Mouse (Mus musculus): ENCODE results near the gene Adsl.

The Adsl gene

GRCm38 (mm10) chr15:80941468-80942040, 6.7 kb upstream of the Adsl start:
- no peak for DNase-seq (ENCODE audit: low spot score)

- DNase-seq (ENCODE audit: low spot score), result peak; percentile 41
These were observed 2.4 kb upstream of the Adsl start for GRCm38 (mm10) chr15:80945851-80946250.

DNA sequence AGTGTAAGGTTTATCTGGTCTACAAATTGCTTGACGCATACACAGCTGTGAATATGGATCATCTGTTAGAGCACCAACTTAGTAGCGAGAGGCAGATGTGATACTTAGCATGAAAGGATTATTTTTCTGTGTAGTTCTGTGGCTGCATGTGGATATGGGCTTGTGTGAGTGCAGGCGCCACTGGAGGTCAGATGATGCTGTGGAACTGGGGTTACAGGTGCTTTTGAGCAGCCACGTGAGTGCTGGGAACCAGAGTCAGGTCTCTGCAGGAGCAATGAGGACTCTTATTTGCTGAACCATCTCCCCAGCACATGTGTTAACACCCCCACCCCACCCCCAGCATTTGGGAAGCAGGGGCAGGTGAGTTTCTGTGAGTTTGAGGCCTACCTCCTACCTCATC, 1.1 kb downstream of the Adsl start:
- no peak for DNase-seq (ENCODE audit: low spot score)

- DNase-seq (ENCODE audit: low spot score), result no peak
These were observed 1.8 kb downstream of the Adsl start for GRCm38 (mm10) chr15:80950055-80950454.

DNA sequence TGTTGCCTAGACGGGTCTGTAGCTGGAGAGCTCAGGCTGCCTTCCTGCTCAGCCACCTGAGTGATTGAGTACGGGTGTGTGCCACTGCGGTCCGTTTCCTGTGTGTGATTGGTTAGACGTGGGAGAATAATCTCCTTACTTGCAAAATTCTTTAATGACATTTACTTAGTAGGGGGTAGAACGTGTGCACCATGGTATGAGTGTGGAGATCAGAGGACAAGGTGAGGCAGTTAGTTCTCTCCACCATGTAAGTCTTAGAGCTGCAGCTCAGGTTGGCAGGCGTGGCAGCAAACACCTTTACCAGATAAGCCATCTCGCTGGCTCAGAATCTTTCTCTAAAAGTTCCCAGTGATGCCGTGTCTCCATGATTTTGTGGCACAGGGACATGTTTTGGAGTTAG, 5.7 kb downstream of the Adsl start:
- no peak for DNase-seq (ENCODE audit: low spot score)

DNA sequence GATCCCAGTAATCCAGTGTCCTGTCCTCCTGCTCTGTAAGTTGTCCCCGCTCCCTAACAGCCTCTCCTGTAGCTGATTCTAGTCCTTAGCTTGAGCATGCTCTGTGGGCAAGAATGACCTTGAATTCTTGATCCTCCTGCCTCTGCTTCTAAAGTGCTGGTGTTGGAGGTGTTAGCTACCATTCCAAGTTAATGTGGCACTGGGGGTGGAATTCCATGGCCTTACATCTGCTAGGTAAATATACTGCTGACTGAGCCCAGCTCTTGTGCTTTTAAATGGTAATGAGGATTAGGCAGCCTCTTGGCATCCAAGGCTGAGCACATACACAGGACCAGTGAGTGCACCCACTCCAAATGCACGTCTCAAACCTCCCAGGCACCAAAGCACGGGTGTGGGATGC, 6.6 kb downstream of the Adsl start:
- DNase-seq (ENCODE audit: low spot score), result no peak

DNA sequence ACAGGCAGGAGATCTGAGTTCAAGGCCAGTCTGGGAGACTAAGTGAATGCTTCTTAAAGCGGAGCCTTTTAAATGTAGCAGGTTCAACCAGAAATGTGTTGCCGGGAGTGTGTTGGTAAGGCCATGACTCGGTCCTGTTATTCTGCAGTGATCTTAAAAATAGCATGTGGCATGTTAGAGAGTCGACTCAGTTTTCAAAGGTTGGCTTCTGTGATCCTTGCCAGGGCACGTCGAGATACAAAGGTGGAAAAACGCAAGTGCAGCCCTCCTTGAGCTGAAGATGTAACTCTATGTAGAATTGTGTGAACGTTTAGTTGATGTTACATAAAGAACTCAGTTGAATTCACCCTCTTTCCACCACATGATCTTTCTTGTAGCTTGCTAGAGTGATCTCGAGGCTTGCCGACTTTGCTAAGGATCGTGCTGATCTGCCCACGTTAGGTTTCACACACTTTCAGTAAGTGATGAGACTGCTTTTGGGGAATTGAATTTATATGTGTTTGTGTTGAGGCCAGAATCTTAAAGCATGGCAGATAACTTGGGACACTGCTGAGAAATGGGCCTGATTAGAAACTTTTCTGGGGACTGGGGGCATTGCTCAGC, 7.6 kb downstream of the Adsl start:
- no peak for DNase-seq (ENCODE audit: low spot score)

GRCm38 (mm10) chr15:80969371-80969770, 21.1 kb downstream of the Adsl start:
- no peak for DNase-seq (ENCODE audit: low spot score)

DNA sequence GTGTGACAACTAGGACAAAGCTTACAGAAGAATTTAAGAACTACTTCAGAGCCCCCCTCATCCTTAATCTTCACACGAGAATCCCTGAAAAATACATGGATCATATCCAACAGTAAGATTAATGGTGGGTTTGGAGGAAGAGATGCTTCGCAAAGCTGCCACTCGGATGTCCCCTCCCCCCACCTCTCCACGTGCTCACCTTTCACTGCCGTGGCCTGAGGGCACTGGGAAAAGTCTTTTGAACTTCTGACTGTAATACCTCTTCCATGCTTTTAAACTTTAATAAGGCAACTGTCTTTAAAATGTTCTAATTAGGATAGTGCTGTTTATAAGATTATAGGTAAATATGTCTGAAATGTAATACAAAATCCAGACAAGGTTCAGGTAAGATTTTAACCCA, 26.0 kb downstream of the Adsl start:
- DNase-seq (ENCODE audit: low spot score), result no peak

GRCm38 (mm10) chr15:80975666-80976065, 27.4 kb downstream of the Adsl start:
- peak; percentile 45 for DNase-seq (ENCODE audit: low spot score)

DNA sequence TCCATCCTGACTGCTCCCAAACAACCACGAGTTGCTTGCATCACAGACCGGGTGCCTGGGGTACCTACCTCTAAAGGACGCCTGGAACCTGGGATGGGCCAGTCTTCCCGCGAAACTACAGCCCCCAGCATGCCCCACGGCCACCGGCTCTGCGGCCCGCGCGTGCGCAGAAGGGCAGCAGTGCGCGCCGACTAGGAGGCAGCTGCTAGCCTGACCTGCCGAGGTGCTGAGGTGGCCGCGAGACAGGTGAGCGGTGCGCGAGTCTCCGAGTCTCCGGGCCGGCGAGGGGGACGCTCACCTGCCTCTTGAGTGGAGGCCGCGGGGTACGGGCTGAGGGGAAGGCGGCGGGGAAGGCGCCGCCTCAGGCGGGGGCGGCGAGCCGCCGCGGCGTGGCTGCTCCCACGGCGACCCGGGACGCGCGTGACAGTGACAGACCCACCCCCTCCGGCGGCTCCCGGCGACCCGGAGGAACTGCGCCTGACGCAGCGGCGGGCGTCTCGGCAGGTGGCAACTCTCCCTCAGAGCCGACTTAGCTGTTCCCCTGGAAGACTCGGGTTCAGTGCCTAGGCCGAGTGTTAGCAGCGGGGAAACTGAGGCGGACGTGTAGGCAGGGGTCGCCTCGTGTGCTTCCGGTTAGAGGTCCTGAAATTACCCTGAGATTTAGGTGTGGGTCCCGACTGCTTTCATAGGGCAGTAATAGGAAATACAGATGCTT, 29.5 kb downstream of the Adsl start, which contains the start of gene Sgsm3:
Gene Sgsm3, plus strand, starts transcription at position 146 of the 715 bp plus-strand sequence.
- peak; percentile 89 for DNase-seq (ENCODE audit: low spot score)

GRCm38 (mm10) chr15:80979611-80980010, 31.3 kb downstream of the Adsl start:
- no peak for DNase-seq (ENCODE audit: low spot score)

- no peak for DNase-seq (ENCODE audit: low spot score)
These were observed 32.9 kb downstream of the Adsl start for GRCm38 (mm10) chr15:80981176-80981575.

- no peak for DNase-seq (ENCODE audit: low spot score)
These were observed 35.0 kb downstream of the Adsl start for GRCm38 (mm10) chr15:80983264-80983663.

DNA sequence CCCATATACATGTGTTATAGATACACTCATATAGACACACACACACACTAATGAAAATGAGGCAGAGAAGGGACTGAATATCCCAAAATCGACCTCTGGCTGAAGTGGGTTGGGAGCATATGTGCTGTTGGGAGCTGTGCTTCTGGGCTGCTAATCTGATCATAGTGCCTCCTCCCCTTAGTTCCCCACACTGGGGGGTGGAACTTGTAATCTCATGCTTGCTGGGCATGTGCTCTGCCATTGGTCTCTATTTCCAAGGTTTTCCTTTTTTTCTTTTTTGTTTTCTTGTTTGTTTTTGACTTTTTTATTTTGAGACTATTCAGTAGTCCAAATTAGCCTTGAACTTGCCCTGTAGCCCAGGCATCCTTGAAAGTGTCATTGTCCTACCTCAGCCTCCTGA, 40.0 kb downstream of the Adsl start:
- DNase-seq (ENCODE audit: low spot score), result no peak

GRCm38 (mm10) chr15:80989712-80990111, 41.4 kb downstream of the Adsl start:
- peak; percentile 85 for DNase-seq (ENCODE audit: low spot score)

DNA sequence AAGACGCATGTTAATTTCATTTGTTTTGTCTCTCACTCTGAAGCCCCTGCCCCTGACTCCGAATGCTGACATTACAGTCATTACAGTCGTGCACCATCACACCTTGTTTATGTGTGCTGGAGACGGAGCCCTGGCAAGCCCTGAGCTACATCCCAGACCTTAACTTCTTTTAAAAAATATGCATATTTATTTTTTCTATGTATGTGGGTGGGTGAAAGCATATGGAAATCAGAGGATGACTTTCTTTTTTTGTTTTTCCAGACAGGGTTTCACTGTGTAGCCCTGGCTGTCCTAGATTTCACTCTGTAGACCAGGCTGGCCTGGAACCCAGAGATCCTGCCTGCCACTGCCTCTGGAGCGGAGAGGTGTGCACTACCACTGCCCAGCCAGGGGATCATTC, 46.7 kb downstream of the Adsl start:
- no peak for DNase-seq (ENCODE audit: low spot score)

GRCm38 (mm10) chr15:80996090-80996835, 48.0 kb downstream of the Adsl start:
- no peak for DNase-seq (ENCODE audit: low spot score)

- DNase-seq (ENCODE audit: low spot score), result no peak
These were observed 48.8 kb downstream of the Adsl start for GRCm38 (mm10) chr15:80997077-80997476.

DNA sequence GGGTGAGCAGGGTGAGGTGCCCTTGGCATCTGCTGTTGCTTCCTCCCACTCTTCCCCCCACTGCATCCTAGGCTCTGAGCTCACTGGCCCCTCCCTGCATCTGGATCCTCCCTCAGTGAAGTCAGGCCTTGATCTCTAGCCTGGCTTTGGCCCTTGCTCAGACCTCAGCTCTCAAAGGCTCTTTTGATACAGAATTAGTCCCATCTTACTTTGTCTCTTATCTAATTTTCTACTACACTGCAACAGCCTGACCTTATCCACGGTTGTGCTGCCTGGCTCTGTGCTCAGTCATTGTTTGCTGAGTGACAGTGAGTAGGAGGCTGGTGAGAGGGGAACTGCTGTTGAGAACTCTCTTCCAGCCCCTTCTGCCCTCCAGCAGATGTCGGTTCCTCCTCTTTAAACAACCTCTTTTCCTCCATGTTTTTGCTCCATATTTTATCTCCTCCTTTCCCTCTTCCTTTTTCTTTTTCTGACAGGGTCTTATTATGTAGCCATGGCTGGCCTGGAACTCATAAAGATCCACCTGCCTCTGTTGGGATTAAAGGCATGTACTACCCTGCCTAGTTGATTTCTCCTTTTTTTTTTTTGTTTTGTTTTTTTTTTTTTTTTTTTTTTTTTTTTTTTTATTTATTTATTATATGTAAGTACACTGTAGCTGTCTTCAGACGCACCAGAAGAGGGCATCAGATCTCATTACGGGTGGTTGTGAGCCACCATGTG, 52.3 kb downstream of the Adsl start:
- DNase-seq (ENCODE audit: low spot score), result no peak

DNA sequence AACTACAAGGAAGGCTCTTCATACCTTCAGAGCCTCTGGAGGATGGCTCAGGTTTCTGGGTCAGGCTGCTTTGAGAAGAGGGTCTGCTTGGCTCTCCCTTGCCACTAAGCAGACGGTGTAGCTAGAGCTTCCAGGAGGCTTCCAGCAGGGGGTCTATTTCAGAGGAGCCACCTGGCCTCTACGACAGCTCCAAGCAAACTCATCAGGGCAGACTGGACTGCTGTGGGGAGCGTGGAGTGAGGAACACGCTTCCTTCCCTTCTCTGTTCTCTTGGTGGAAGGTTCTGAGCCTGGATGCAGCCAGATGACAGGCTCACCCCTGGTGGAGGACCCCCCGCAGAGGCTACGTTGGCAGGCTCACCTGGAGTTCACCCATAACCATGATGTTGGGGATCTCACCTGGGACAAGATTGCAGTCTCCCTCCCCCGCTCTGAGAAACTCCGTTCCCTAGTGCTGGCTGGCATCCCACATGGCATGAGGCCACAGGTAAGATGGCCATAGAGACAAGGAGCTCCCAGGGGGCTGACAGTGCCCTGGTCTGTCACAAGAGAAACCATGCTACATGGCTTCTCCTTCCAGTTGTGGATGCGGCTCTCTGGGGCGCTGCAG, 57.9 kb downstream of the Adsl start:
- DNase-seq (ENCODE audit: low spot score), result no peak

DNA sequence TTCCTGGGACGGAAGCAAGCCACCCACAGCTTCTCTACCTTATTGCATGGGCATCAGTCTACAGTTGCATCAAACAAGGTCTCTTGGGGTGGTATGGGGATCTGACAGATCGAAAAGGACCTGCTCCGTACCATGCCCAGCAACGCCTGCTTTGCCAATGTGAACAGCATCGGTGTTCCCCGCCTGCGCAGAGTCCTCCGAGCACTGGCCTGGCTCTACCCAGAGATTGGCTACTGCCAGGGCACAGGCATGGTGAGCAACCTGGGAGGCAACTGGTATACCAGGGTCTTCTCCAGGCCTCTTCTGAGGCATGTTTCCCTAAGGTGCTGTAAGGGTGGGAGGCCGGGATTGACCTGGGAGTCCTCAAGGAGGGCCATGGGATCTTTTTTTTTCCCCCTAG, 59.0 kb downstream of the Adsl start:
- DNase-seq (ENCODE audit: low spot score), result no peak

Measured in lung, postnatal 25 days (tissue).